Mouse (Mus musculus) MEL (cell line): ENCODE results near the gene Ap1m1. TPM values are rescaled to one million over a fixed set of nuclear protein-coding genes. Genes with fewer than 3 reads are reported as not detected.

Source experiments
- DNase-seq: peaks from one replicate; pipeline ENCODE4 v3.0.0; 2011; ENCODE audit warnings: low read depth, low spot score
- H3K27ac ChIP-seq: 2 replicates; pipeline ENCODE4 v1.5.1; 2012; ENCODE audit warnings: low read depth, mild to moderate bottlenecking, control low read depth, low read length, moderate library complexity; ENCODE audit not compliant: control insufficient read depth
- H3K27me3 ChIP-seq, 2 experiments: fragments of 150-350 bp in 1 of 2; sonication (generic) in 1 of 2; 2 replicates each; pipeline ENCODE4 v1.6.1; 2012; ENCODE audit warnings: low read length in 2 of 2, mild to moderate bottlenecking in 2 of 2, improper control_type of control experiment in 1 of 2, moderate library complexity in 1 of 2; ENCODE audit not compliant: insufficient read depth in 2 of 2, control insufficient read depth in 1 of 2
- H3K36me3 ChIP-seq, 2 experiments: 2 replicates each; pipeline ENCODE4 v1.6.1; 2012 to 2014; ENCODE audit warnings: low read length in 2 of 2, improper control_type of control experiment in 1 of 2, inconsistent platforms in 1 of 2, mild to moderate bottlenecking in 1 of 2; ENCODE audit not compliant: insufficient read depth in 2 of 2, control insufficient read depth in 1 of 2
- H3K4me1 ChIP-seq, 2 experiments: fragments of 150-350 bp in 1 of 2; sonication (generic) in 1 of 2; 2 replicates each; pipeline ENCODE4 v1.6.1; 2012; ENCODE audit warnings: low read length in 2 of 2, improper control_type of control experiment in 1 of 2, mild to moderate bottlenecking in 1 of 2; ENCODE audit not compliant: insufficient read depth in 2 of 2, control insufficient read depth in 1 of 2
- H3K4me3 ChIP-seq, 2 experiments: fragments of 150-350 bp in 1 of 2; sonication (generic) in 1 of 2; 2 replicates each; pipeline ENCODE4 v1.5.1; 2012; ENCODE audit warnings: low read depth in 2 of 2, low read length in 2 of 2, mild to moderate bottlenecking in 2 of 2, moderate library complexity in 2 of 2, control low read depth in 1 of 2, improper control_type of control experiment in 1 of 2; ENCODE audit not compliant: control insufficient read depth in 1 of 2, insufficient read depth in 1 of 2
- H3K79me2 ChIP-seq: 2 replicates; pipeline ENCODE4 v1.6.1; 2012; ENCODE audit warnings: mild to moderate bottlenecking, low read length, moderate library complexity; ENCODE audit not compliant: control insufficient read depth, poor library complexity, insufficient read depth
- H3K9ac ChIP-seq: 2 replicates; pipeline ENCODE4 v1.6.1; 2012; ENCODE audit warnings: low read depth, mild to moderate bottlenecking, control low read depth, low read length, moderate library complexity; ENCODE audit not compliant: control insufficient read depth, poor library complexity, severe bottlenecking
- H3K9me3 ChIP-seq: fragments of 150-350 bp; sonication (generic); replicated peaks from 2 replicates; pipeline ENCODE4 v1.6.1; 2012; ENCODE audit warnings: mild to moderate bottlenecking, low read length, improper control_type of control experiment, moderate library complexity; ENCODE audit not compliant: insufficient read depth
- CTCF ChIP-seq, 3 experiments: IDR thresholded peaks in 2 of 3; conservative IDR thresholded peaks in 1 of 3; 2 replicates each; pipeline ENCODE4 v1.5.1; 2011 to 2012; ENCODE audit warnings: low read length in 3 of 3, low read depth in 2 of 3, mild to moderate bottlenecking in 2 of 3, improper control_type of control experiment in 1 of 3, inconsistent platforms in 1 of 3, mixed read lengths in 1 of 3, moderate library complexity in 1 of 3; ENCODE audit not compliant: control insufficient read depth in 1 of 3, insufficient read depth in 1 of 3, poor library complexity in 1 of 3, severe bottlenecking in 1 of 3
- ELF1 ChIP-seq: IDR thresholded peaks from 2 replicates; pipeline ENCODE4 v1.6.1; 2014; ENCODE audit warnings: low read depth, mild to moderate bottlenecking, inconsistent platforms, low read length, improper control_type of control experiment, moderate library complexity
- EP300 ChIP-seq, 2 experiments: IDR thresholded peaks; 2 replicates each; pipeline ENCODE4 v1.6.1; 2011; ENCODE audit warnings: improper control_type of control experiment in 2 of 2, low read length in 2 of 2, low read depth in 1 of 2, mild to moderate bottlenecking in 1 of 2
- ETS1 ChIP-seq: IDR thresholded peaks from 2 replicates; pipeline ENCODE4 v1.6.1; 2012; ENCODE audit warnings: low read depth, mild to moderate bottlenecking, inconsistent platforms, low read length, improper control_type of control experiment, moderate library complexity
- HCFC1 ChIP-seq: IDR thresholded peaks from 2 replicates; pipeline ENCODE4 v1.6.1; 2012; ENCODE audit warnings: low read depth, mild to moderate bottlenecking, inconsistent platforms, low read length, improper control_type of control experiment, moderate library complexity
- MAX ChIP-seq: IDR thresholded peaks from 2 replicates; pipeline ENCODE4 v1.6.1; 2011; ENCODE audit warnings: low read length, improper control_type of control experiment
- MXI1 ChIP-seq: IDR thresholded peaks from 2 replicates; pipeline ENCODE4 v1.6.1; 2011; ENCODE audit warnings: mild to moderate bottlenecking, low read depth, low read length, improper control_type of control experiment
- NRF1 ChIP-seq: IDR thresholded peaks from 2 replicates; pipeline ENCODE4 v1.6.1; 2014; ENCODE audit warnings: low read depth, mild to moderate bottlenecking, inconsistent platforms, low read length, improper control_type of control experiment, moderate library complexity; ENCODE audit not compliant: poor library complexity, insufficient read depth, severe bottlenecking
- RAD21 ChIP-seq: IDR thresholded peaks from 2 replicates; pipeline ENCODE4 v1.6.1; 2011; ENCODE audit warnings: mild to moderate bottlenecking, low read depth, low read length, improper control_type of control experiment
- RCOR1 ChIP-seq: IDR thresholded peaks from 2 replicates; pipeline ENCODE4 v1.6.1; 2012; ENCODE audit warnings: low read depth, mild to moderate bottlenecking, inconsistent platforms, low read length, improper control_type of control experiment
- SIN3A ChIP-seq: IDR thresholded peaks from 2 replicates; pipeline ENCODE4 v1.6.1; 2012; ENCODE audit warnings: low read length, improper control_type of control experiment, inconsistent platforms
- SMC3 ChIP-seq: IDR thresholded peaks from 2 replicates; pipeline ENCODE4 v1.6.1; 2011; ENCODE audit warnings: low read depth, low read length, improper control_type of control experiment
- TCF12 ChIP-seq: IDR thresholded peaks from 2 replicates; pipeline ENCODE4 v1.6.1; 2014; ENCODE audit warnings: low read depth, mild to moderate bottlenecking, inconsistent platforms, low read length, improper control_type of control experiment, moderate library complexity
- ZC3H11A ChIP-seq: IDR thresholded peaks from 2 replicates; pipeline ENCODE4 v1.6.1; 2012; ENCODE audit warnings: low read depth, mild to moderate bottlenecking, inconsistent platforms, low read length, improper control_type of control experiment
- polyA plus RNA-seq, 2 experiments: library from polyadenylated mRNA; stranded (reverse) in 1 of 2; unstranded in 1 of 2; fragments of >175 nt in 1 of 2; fragments of >200 nt in 1 of 2; gene quantifications; 2 replicates each; pipeline versions ENCODE4 v1.2.1 to v1.2.4; 2012; ENCODE audit warnings: low replicate concordance in 2 of 2, low read depth in 1 of 2; ENCODE audit not compliant: insufficient read length in 2 of 2, insufficient read depth in 1 of 2, missing spikeins in 1 of 2
- total RNA-seq: library from RNA; depleted of rRNA; stranded (reverse); fragments of 300-350 nt; gene quantifications from 2 replicates; pipeline ENCODE4 v1.2.3, GENCODE M21; 2012

Ap1m1 gene
- total and polyA plus RNA-seq, 3 experiments: 47.4 to 117 TPM; not detected in 1

GRCm38 (mm10) chr8:72215060-72215459, 24.8 kb upstream of the Ap1m1 start:
- TF ChIP-seq RAD21 (peak; percentile 75), MAX (no peak), CTCF (IDR thresholded peaks at IDR 0.05 in 2 of 3, conservative IDR thresholded peaks at IDR 0.05 in 1 of 3; ENCODE audit: control insufficient read depth in 1 of 3, insufficient read depth in 1 of 3, low read depth in 2 of 3, low read length in 3 of 3, poor library complexity in 1 of 3, severe bottlenecking in 1 of 3) (peak; percentile 63 to 74 (median 70)), SMC3 (peak; percentile 64), TCF12 (no peak), HCFC1 (no peak), RCOR1 (no peak), ZC3H11A (peak; percentile 58; the same call in 1 of the 2 replicates)
- Histone ChIP-seq H3K27me3 (no peaks in the 10 kb centered on the region), H3K27ac (no peak overlapping the region), H3K36me3 (peaks cover 0 to 2% of the 10 kb centered on the region in 2 experiments; a peak in 1 of 4 replicates), H3K9ac (no peak overlapping the region), H3K4me1 (peaks cover 0 to 11% of the 10 kb centered on the region in 2 experiments; a peak in 1 of 4 replicates), H3K9me3 (no peaks in the 10 kb centered on the region), H3K79me2 (peaks cover 5% of the 10 kb centered on the region), H3K4me3 (no peak overlapping the region)
- peak; percentile 49 for DNase-seq

- Histone ChIP-seq H3K27me3 (no peaks in the 10 kb centered on the region), H3K27ac (no peak overlapping the region), H3K4me3 (no peak overlapping the region), H3K4me1 (peaks cover 0 to 16% of the 10 kb centered on the region in 2 experiments; a peak in 2 of 4 replicates), H3K36me3 (peaks cover 0 to 7% of the 10 kb centered on the region in 2 experiments; a peak in 2 of 4 replicates), H3K9ac (no peak overlapping the region), H3K9me3 (no peaks in the 10 kb centered on the region), H3K79me2 (peaks cover 13% of the 10 kb centered on the region)
- DNase-seq: peak; percentile 74
- TF ChIP-seq NRF1: no peak
- peak; percentile 45; the same call in 1 of the 2 replicates for TF ChIP-seq ELF1
- peak; percentile 40; the same call in 1 of the 2 replicates for TF ChIP-seq ETS1
- TF ChIP-seq RCOR1: 0 out of 2 replicates have a peak, but pooled peaks have one; percentile 21
- TF ChIP-seq EP300 (IDR thresholded peaks at IDR 0.05; ENCODE audit: low read depth in 1 of 2, low read length in 2 of 2): peak in 1 of 2 experiments; percentile 59; a peak in 1 of 4 replicates
Measured at GRCm38 (mm10) chr8:72215871-72216270, 23.9 kb upstream of the Ap1m1 start.

- Histone ChIP-seq H3K27ac (peak overlapping the region; percentile 51), H3K9ac (peak overlapping the region; percentile 61), H3K4me1 (peaks cover 0 to 18% of the 10 kb centered on the region in 2 experiments; a peak in 2 of 4 replicates)
- peak; percentile 49 for DNase-seq
- peak; percentile 29; the same call in 1 of the 2 replicates for TF ChIP-seq MXI1
- no peak for TF ChIP-seq SIN3A
- TF ChIP-seq, all 39 proteins: peak for 1
- no peaks in the 10 kb centered on the region for H3K27me3 ChIP-seq
- peak overlapping the region; percentile 59 to 76 for H3K4me3 ChIP-seq
- peaks cover 0 to 8% of the 10 kb centered on the region in 2 experiments; a peak in 2 of 4 replicates for H3K36me3 ChIP-seq
- H3K9me3 ChIP-seq: no peaks in the 10 kb centered on the region
- peaks cover 23% of the 10 kb centered on the region for H3K79me2 ChIP-seq
Measured at GRCm38 (mm10) chr8:72218781-72219540, 20.9 kb upstream of the Ap1m1 start.
